Mouse (Mus musculus) midbrain, embryonic 16.5 days (tissue): ENCODE data around the gene Pbx1. TPM values are rescaled to one million over a fixed set of nuclear protein-coding genes. Genes with fewer than 3 reads are reported as not detected.
A peak's percentile ranks its signal among the peaks of the same experiment; 100 is the strongest.

Source experiments
- ATAC-seq: fragments of 200-750 bp; cut with Nextera tagmentation; 2 replicates; pipeline ENCODE4 v1.8.0; 2017; ENCODE audit warnings: moderate TSS enrichment
- H3K27ac ChIP-seq: fragments of 300-500 bp; sonication (generic); 2 replicates; pipeline ENCODE4 v1.5.1; 2014; ENCODE audit warnings: mild to moderate bottlenecking, low read length, mixed read lengths
- H3K27me3 ChIP-seq: fragments of 300-500 bp; sonication (generic); 2 replicates; pipeline ENCODE4 v1.6.1; 2014; ENCODE audit warnings: low read depth, low read length, mixed read lengths; ENCODE audit not compliant: control insufficient read depth, insufficient read depth
- H3K36me3 ChIP-seq: fragments of 300-500 bp; sonication (generic); 2 replicates; pipeline ENCODE4 v1.6.1; 2014; ENCODE audit warnings: mild to moderate bottlenecking, low read length, moderate library complexity, mixed read lengths; ENCODE audit not compliant: control insufficient read depth, insufficient read depth
- H3K4me1 ChIP-seq: fragments of 300-500 bp; sonication (generic); 2 replicates; pipeline ENCODE4 v1.6.1; 2014; ENCODE audit warnings: mild to moderate bottlenecking, low read length, mixed read lengths; ENCODE audit not compliant: control insufficient read depth, insufficient read depth
- H3K4me2 ChIP-seq: fragments of 300-500 bp; sonication (generic); 2 replicates; pipeline ENCODE4 v1.6.1; 2014; ENCODE audit warnings: mild to moderate bottlenecking, low read length, mixed read lengths
- H3K4me3 ChIP-seq: fragments of 300-500 bp; sonication (generic); 2 replicates; pipeline ENCODE4 v1.5.1; 2014; ENCODE audit warnings: low read depth, mild to moderate bottlenecking, low read length, moderate library complexity, mixed read lengths
- H3K9ac ChIP-seq: fragments of 300-500 bp; sonication (generic); 2 replicates; pipeline ENCODE4 v1.6.1; 2014; ENCODE audit warnings: low read depth, low read length, mixed read lengths
- H3K9me3 ChIP-seq: fragments of 300-500 bp; sonication (generic); replicated peaks from 2 replicates; pipeline ENCODE4 v1.6.1; 2014; ENCODE audit warnings: mild to moderate bottlenecking, low read length, mixed read lengths; ENCODE audit not compliant: control insufficient read depth, poor library complexity, severe bottlenecking
- WGBS: fragments of 180-500 bp; shearing (Covaris S2); extraction: QIAGEN DNeasy Blood & Tissue Kit; methylation state at CpG from one replicate; pipeline ENCODE4 v1.1.7; 2014; 5-methylcytosine and 5-hydroxymethylcytosine counted together
- polyA plus RNA-seq: library from polyadenylated mRNA; unstranded; fragments of >200 nt; fragmentation: Nextera tagmentation; extraction: Ambion mirVana; gene quantifications from 2 replicates; pipeline ENCODE4 v1.2.1, GENCODE M21; 2015

Pbx1 gene
- polyA plus RNA-seq, 1 experiment from 2014 or later = 71.8 TPM

- H3K36me3 ChIP-seq = 0 out of 2 replicates have a peak, but pooled peaks cover 2% of the 10 kb centered on the region
- no peak overlapping the region for H3K4me3 ChIP-seq
- no peaks in the 10 kb centered on the region for H3K27me3 ChIP-seq
- no peak overlapping the region for H3K27ac ChIP-seq
- H3K4me2 ChIP-seq = no peak overlapping the region
- ATAC-seq = no peak
- no peak overlapping the region for H3K9ac ChIP-seq
- no peaks in the 10 kb centered on the region for H3K9me3 ChIP-seq
- H3K4me1 ChIP-seq = peaks cover 33% of the 10 kb centered on the region
- 69% methylated on average over 3 of the region's 3 CpGs for WGBS
Measured at GRCm38 (mm10) chr1:168395523-168396159, 36.4 kb downstream of the Pbx1 start.

DNA sequence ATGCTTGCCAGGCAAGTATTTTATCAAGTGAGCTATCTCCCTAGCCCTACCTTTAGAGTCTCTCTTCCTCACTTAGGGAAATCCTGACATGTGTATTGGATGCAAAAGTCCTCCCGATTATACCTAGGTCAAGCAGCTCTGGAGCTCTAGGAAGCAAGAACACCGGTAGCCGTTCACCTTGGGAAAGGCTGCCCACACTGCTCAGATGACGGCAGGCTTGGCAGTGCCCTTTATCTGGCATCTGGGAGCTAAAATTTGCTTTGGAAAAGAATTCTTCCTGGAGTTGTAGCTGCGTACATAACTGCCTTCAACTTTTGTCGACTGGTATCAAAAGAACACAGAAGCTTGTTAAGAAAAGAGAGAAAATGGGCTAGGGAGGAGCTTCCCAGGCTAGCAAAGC lies 37.5 kb downstream of the Pbx1 start:
- WGBS = 77% methylated on average over 6 of the region's 6 CpGs
- H3K27ac ChIP-seq = no peak overlapping the region
- no peak overlapping the region for H3K4me3 ChIP-seq

DNA sequence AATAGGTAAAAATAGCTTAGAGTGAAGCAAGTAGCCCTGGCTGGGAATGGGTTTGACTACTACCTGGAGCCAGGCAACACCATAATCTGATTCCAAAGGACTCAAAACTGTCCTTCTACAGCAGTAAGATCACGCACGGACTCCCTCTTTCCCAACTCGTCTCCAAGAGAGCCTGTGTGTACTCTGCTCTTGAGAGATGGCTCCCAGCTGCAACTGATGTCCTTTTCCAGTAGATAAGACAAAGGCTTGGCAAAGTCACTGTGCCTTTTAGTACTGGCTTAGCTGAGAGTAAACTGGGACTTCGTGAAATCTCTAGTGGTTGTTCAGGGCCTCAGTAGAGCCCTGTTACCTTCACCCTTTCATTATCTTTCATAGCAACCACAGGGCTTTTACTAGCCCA lies 38.6 kb downstream of the Pbx1 start:
- no peak overlapping the region for H3K4me3 ChIP-seq
- H3K36me3 ChIP-seq = 0 out of 2 replicates have a peak, but pooled peaks cover 7% of the 10 kb centered on the region
- H3K9me3 ChIP-seq = no peaks in the 10 kb centered on the region
- ATAC-seq = no peak
- WGBS = 65% methylated on average over 4 of the region's 4 CpGs
- peaks cover 39% of the 10 kb centered on the region for H3K4me1 ChIP-seq
- no peak overlapping the region for H3K9ac ChIP-seq
- H3K27ac ChIP-seq = no peak overlapping the region
- no peak overlapping the region for H3K4me2 ChIP-seq
- H3K27me3 ChIP-seq = no peaks in the 10 kb centered on the region

More for the DNA sequence above, 37.5 kb downstream of the Pbx1 start:
- no peaks in the 10 kb centered on the region for H3K9me3 ChIP-seq
- no peak overlapping the region for H3K9ac ChIP-seq
- no peaks in the 10 kb centered on the region for H3K27me3 ChIP-seq
- H3K4me2 ChIP-seq = no peak overlapping the region
- H3K36me3 ChIP-seq = 0 out of 2 replicates have a peak, but pooled peaks cover 3% of the 10 kb centered on the region
- no peak for ATAC-seq
- H3K4me1 ChIP-seq = peaks cover 39% of the 10 kb centered on the region

- H3K27me3 ChIP-seq = no peaks in the 10 kb centered on the region
- 50% methylated on average over 5 of the region's 5 CpGs for WGBS
- H3K27ac ChIP-seq = no peak overlapping the region
- peaks cover 39% of the 10 kb centered on the region for H3K4me1 ChIP-seq
- H3K4me2 ChIP-seq = no peak overlapping the region
- 0 out of 2 replicates have a peak, but pooled peaks cover 5% of the 10 kb centered on the region for H3K36me3 ChIP-seq
- no peaks in the 10 kb centered on the region for H3K9me3 ChIP-seq
- ATAC-seq = no peak
- no peak overlapping the region for H3K9ac ChIP-seq
- H3K4me3 ChIP-seq = no peak overlapping the region
Measured at GRCm38 (mm10) chr1:168392500-168392853, 39.6 kb downstream of the Pbx1 start.

- no peak overlapping the region for H3K9ac ChIP-seq
- H3K9me3 ChIP-seq = no peaks in the 10 kb centered on the region
- no peak for ATAC-seq
- 0 out of 2 replicates have a peak overlapping the region, but pooled peaks have one; percentile 17 for H3K4me2 ChIP-seq
- H3K4me1 ChIP-seq = peaks cover 44% of the 10 kb centered on the region
- WGBS = 29% methylated on average over 20 of the region's 20 CpGs
- H3K4me3 ChIP-seq = no peak overlapping the region
- no peaks in the 10 kb centered on the region for H3K27me3 ChIP-seq
- H3K36me3 ChIP-seq = 0 out of 2 replicates have a peak, but pooled peaks cover 5% of the 10 kb centered on the region
- H3K27ac ChIP-seq = peak overlapping the region; percentile 34; the same call in 1 of the 2 replicates
Measured at GRCm38 (mm10) chr1:168391617-168392499, 40.2 kb downstream of the Pbx1 start.

- Histone ChIP-seq H3K36me3 (0 out of 2 replicates have a peak, but pooled peaks cover 5% of the 10 kb centered on the region), H3K27me3 (no peaks in the 10 kb centered on the region), H3K4me3 (no peak overlapping the region), H3K9ac (no peak overlapping the region), H3K27ac (no peak overlapping the region), H3K9me3 (no peaks in the 10 kb centered on the region), H3K4me2 (no peak overlapping the region), H3K4me1 (peaks cover 53% of the 10 kb centered on the region)
- ATAC-seq = peak; percentile 19; the same call in 1 of the 2 replicates
Measured at GRCm38 (mm10) chr1:168390748-168391147, 41.3 kb downstream of the Pbx1 start.

GRCm38 (mm10) chr1:168386159-168386558 lies 45.9 kb downstream of the Pbx1 start:
- H3K27ac ChIP-seq = no peak overlapping the region
- 0 out of 2 replicates have a peak, but pooled peaks cover 5% of the 10 kb centered on the region for H3K36me3 ChIP-seq
- no peak overlapping the region for H3K9ac ChIP-seq
- no peaks in the 10 kb centered on the region for H3K27me3 ChIP-seq
- H3K4me1 ChIP-seq = peaks cover 72% of the 10 kb centered on the region
- no peak overlapping the region for H3K4me2 ChIP-seq
- no peak for ATAC-seq
- H3K9me3 ChIP-seq = no peaks in the 10 kb centered on the region
- WGBS = 54% methylated on average over 6 of the region's 6 CpGs
- no peak overlapping the region for H3K4me3 ChIP-seq

- Histone ChIP-seq H3K27me3 (no peaks in the 10 kb centered on the region), H3K36me3 (0 out of 2 replicates have a peak, but pooled peaks cover 4% of the 10 kb centered on the region), H3K4me2 (no peak overlapping the region), H3K4me1 (peaks cover 69% of the 10 kb centered on the region), H3K4me3 (no peak overlapping the region), H3K9me3 (no peaks in the 10 kb centered on the region), H3K9ac (no peak overlapping the region), H3K27ac (peak overlapping the region; percentile 30; the same call in 1 of the 2 replicates)
- WGBS = 28% methylated on average over 6 of the region's 6 CpGs
- ATAC-seq = no peak
Measured at GRCm38 (mm10) chr1:168384594-168384955, 47.5 kb downstream of the Pbx1 start.
